Mouse (Mus musculus): ENCODE measurements around the gene Esx1. TPM values are rescaled to one million over a fixed set of nuclear protein-coding genes. Genes with fewer than 3 reads are reported as not detected.

Gene Esx1
- not detected for polyA plus RNA-seq (2015; fragmentation: Illumina TruSeq; extraction: RNeasy Lipid Tissue Mini Kit (QIAGEN cat#74804); ENCODE audit: insufficient read depth, low read depth, low replicate concordance)

DNA sequence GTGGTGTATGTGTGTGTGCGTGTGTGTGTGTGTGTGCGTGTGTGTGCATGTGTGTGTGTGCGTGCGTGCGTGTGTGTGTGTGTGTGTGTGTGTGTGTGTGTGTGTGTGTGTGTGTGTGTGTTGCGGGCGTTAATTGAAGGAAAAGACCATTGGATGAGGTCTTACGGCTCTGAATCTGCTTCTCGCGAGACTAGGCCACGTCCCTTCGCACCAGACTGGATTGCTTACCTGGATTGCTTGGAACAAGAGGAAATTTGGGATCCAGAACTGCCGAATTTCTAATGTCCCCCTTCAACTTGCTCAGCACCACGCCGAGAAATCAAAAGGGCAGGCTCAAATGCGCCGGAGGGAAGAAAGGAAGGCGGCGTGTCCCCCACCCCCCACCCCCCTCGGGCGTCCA lies at the start of gene Esx1:
TSS of gene Esx1 (minus strand) at position 366 of the 400 bp plus-strand sequence.

Other genes with a start within 250 kb of the Esx1 start
- not detected for gene H2bfm, start 194.8 kb downstream of the Esx1 start, polyA plus RNA-seq (2015; fragmentation: Illumina TruSeq; extraction: RNeasy Lipid Tissue Mini Kit (QIAGEN cat#74804); ENCODE audit: insufficient read depth, low read depth, low replicate concordance)
- 31.8 TPM for gene Tmsb15b2, start 146.6 kb downstream of the Esx1 start, polyA plus RNA-seq (2015; fragmentation: Illumina TruSeq; extraction: RNeasy Lipid Tissue Mini Kit (QIAGEN cat#74804); ENCODE audit: insufficient read depth, low read depth, low replicate concordance)
- gene Tmsb15l, start 145.2 kb downstream of the Esx1 start, polyA plus RNA-seq (2015; fragmentation: Illumina TruSeq; extraction: RNeasy Lipid Tissue Mini Kit (QIAGEN cat#74804); ENCODE audit: insufficient read depth, low read depth, low replicate concordance) = 2.5 TPM
- 6.7 TPM for gene Tmsb15b1, start 145.2 kb downstream of the Esx1 start, polyA plus RNA-seq (2015; fragmentation: Illumina TruSeq; extraction: RNeasy Lipid Tissue Mini Kit (QIAGEN cat#74804); ENCODE audit: insufficient read depth, low read depth, low replicate concordance)
- gene Zcchc18, start 128.9 kb downstream of the Esx1 start, polyA plus RNA-seq (2015; fragmentation: Illumina TruSeq; extraction: RNeasy Lipid Tissue Mini Kit (QIAGEN cat#74804); ENCODE audit: insufficient read depth, low read depth, low replicate concordance) = 3.7 TPM
- gene Slc25a53, start 83.8 kb downstream of the Esx1 start, polyA plus RNA-seq (2015; fragmentation: Illumina TruSeq; extraction: RNeasy Lipid Tissue Mini Kit (QIAGEN cat#74804); ENCODE audit: insufficient read depth, low read depth, low replicate concordance) = 1.5 TPM
- gene Fam199x, start 72.5 kb downstream of the Esx1 start, polyA plus RNA-seq (2015; fragmentation: Illumina TruSeq; extraction: RNeasy Lipid Tissue Mini Kit (QIAGEN cat#74804); ENCODE audit: insufficient read depth, low read depth, low replicate concordance) = 1.1 TPM

All from pancreas, adult 10 weeks (tissue).